Mouse (Mus musculus) thymus, adult 2 months (tissue): ENCODE data around the gene Triml2.

Experiments used
- CTCF ChIP-seq: fragments of 200-500 bp; IDR thresholded peaks from 2 replicates; pipeline ENCODE4 v1.5.1; 2012; ENCODE audit warnings: mild to moderate bottlenecking, control low read depth, low read length, moderate library complexity, borderline replicate concordance; ENCODE audit not compliant: control insufficient read depth, poor library complexity, insufficient read depth; ENCODE audit errors: extremely low read depth
- POLR2A ChIP-seq: fragments of 200-500 bp; IDR thresholded peaks from 2 replicates; pipeline ENCODE4 v1.6.1; 2012; ENCODE audit warnings: mild to moderate bottlenecking, low read length, control low read depth, moderate library complexity; ENCODE audit not compliant: control insufficient read depth, poor library complexity, insufficient read depth; ENCODE audit errors: extremely low read depth

DNA sequence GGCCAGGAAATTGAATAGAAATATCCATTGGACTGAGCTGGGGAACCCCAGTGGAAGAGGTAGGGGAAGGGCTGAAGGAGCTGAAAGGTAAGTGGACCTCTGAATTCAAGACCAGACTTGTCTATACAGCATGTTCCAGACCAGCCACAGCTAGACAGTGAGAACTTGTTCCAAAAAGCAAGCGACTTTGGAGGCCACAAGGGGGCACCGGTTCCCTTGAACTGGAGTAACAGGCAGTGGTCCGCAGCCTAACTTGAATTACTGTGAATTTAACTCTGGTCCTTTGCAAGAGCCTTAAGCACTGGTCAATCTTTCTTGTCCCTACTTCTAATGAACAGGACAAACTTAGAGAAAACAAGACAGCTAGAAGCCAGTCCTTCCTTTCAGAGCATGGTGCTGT is 2.1 kb upstream of the Triml2 start:
- TF ChIP-seq CTCF (no peak), POLR2A (no peak)
